Mouse (Mus musculus) midbrain, embryonic 15.5 days (tissue): Measurements from ENCODE around the gene Ifna12. TPM values are rescaled to one million over a fixed set of nuclear protein-coding genes. Genes with fewer than 3 reads are reported as not detected.
"Not testable (repeated sequence)": the region's sequence is repeated elsewhere in the genome, so short reads cannot be mapped to it uniquely, and the experiment has no call there.

Experiments
- ATAC-seq: fragments of 200-750 bp; cut with Nextera tagmentation; replicated peaks from 2 replicates; pipeline ENCODE4 v1.8.0; 2017; ENCODE audit warnings: moderate TSS enrichment
- H3K27ac ChIP-seq: fragments of 300-500 bp; sonication (generic); 2 replicates; pipeline ENCODE4 v1.5.1; 2015; ENCODE audit warnings: mild to moderate bottlenecking, inconsistent platforms
- H3K27me3 ChIP-seq: fragments of 300-500 bp; sonication (generic); replicated peaks from 2 replicates; pipeline ENCODE4 v1.6.1; 2015; ENCODE audit warnings: inconsistent platforms
- H3K36me3 ChIP-seq: fragments of 300-500 bp; sonication (generic); replicated peaks from 2 replicates; pipeline ENCODE4 v1.6.1; 2015; ENCODE audit warnings: inconsistent platforms
- H3K4me1 ChIP-seq: fragments of 300-500 bp; sonication (generic); 2 replicates; pipeline ENCODE4 v1.6.1; 2015; ENCODE audit warnings: inconsistent platforms
- H3K4me2 ChIP-seq: fragments of 300-500 bp; sonication (generic); 2 replicates; pipeline ENCODE4 v1.6.1; 2015; ENCODE audit warnings: inconsistent platforms, mild to moderate bottlenecking, moderate library complexity
- H3K4me3 ChIP-seq: fragments of 300-500 bp; sonication (generic); 2 replicates; pipeline ENCODE4 v1.5.1; 2015; ENCODE audit warnings: mild to moderate bottlenecking, inconsistent platforms
- H3K9ac ChIP-seq: fragments of 300-500 bp; sonication (generic); 2 replicates; pipeline ENCODE4 v1.6.1; 2015; ENCODE audit warnings: mild to moderate bottlenecking, inconsistent platforms
- H3K9me3 ChIP-seq: fragments of 300-500 bp; sonication (generic); 2 replicates; pipeline ENCODE4 v1.6.1; 2016; ENCODE audit warnings: inconsistent platforms
- WGBS: fragments of 180-500 bp; shearing (Covaris S2); methylation state at CpG from one replicate; pipeline ENCODE4 v1.1.7; 2015; ENCODE audit warnings: mixed read lengths; 5-methylcytosine and 5-hydroxymethylcytosine counted together
- polyA plus RNA-seq: library from polyadenylated mRNA; unstranded; fragments of >200 nt; fragmentation: Nextera tagmentation; extraction: Ambion mirVana; gene quantifications from 2 replicates; pipeline ENCODE4 v1.2.1, GENCODE M21; 2015

The Ifna12 gene
- not detected in 2 replicates for polyA plus RNA-seq

DNA sequence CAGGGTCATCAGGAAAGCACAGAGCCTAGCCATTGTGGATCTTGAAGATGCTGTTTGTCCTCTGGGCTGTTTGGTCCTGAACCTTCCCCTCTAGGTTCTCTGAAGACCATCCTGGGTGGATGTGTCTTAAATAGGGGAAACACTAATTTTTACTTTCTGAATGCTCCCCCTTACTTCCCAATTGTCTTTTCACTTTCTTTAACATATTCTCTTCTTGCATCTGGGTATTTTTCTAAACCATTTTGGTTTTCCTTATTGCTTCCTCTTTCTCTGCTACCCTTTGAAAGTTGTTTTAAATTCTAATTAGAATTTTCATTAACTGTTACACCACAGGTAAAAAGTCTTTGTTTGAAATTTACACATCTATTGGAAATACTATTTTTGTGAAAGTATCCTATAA lies at the start of gene Ifna12:
Ifna12 (minus strand) TSS at position 101 of the 400 bp plus-strand sequence.
- ATAC-seq, result no peak
- Histone ChIP-seq H3K27me3 (no peaks in the 10 kb centered on the region), H3K9ac (no peak within 1 kb of the TSS), H3K4me1 (no peaks in the 10 kb centered on the region), H3K9me3 (no peaks in the 10 kb centered on the region), H3K27ac (no peak within 1 kb of the TSS), H3K4me3 (no peak within 1 kb of the TSS), H3K36me3 (no peaks in the 10 kb centered on the region), H3K4me2 (no peak within 1 kb of the TSS)

DNA sequence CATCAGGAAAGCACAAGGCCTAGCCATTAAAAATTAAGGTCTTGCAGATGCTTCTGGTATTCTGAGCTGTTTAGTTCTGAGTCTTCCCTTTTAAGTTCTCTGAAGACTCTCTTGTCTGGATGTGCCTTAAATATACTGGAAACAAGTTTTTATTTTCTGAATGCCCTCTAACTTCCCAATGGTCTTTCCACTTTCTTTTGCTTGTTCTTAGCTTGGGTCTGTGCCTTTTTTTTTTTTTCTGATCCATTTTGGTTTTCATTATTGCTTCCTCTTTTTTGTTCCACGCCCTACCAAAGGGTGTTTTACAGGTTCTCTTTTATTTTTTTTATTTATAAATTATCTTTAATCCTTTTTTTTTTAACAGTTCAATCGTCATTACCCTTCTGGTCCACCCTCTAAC lies 41.2 kb upstream of the Ifna12 start, which contains the start of gene Ifna13:
Ifna13 (minus strand) TSS at position 101 of the 400 bp plus-strand sequence.
- no peak within 1 kb of the TSS for H3K27ac ChIP-seq
- no peaks in the 10 kb centered on the region for H3K9me3 ChIP-seq
- no peaks in the 10 kb centered on the region for H3K36me3 ChIP-seq
- no peaks in the 10 kb centered on the region for H3K4me1 ChIP-seq
- H3K9ac ChIP-seq, result no peak within 1 kb of the TSS
- no peaks in the 10 kb centered on the region for H3K27me3 ChIP-seq
- no peak for ATAC-seq
- H3K4me2 ChIP-seq, result no peak within 1 kb of the TSS
- WGBS, result 63% methylated on average over 2 of the region's 2 CpGs
- no peak within 1 kb of the TSS for H3K4me3 ChIP-seq

GRCm38 (mm10) chr4:88642526-88642925 lies 39.4 kb upstream of the Ifna12 start:
- H3K27me3 ChIP-seq, result no peaks in the 10 kb centered on the region
- whole genome bisulfite sequencing, result 33% methylated on average over 2 of the region's 2 CpGs
- no peak for ATAC-seq

GRCm38 (mm10) chr4:88641077-88641831 lies 38.1 kb upstream of the Ifna12 start:
- Histone ChIP-seq H3K4me2 (peak overlapping the region; percentile 39), H3K36me3 (no peaks in the 10 kb centered on the region), H3K4me3 (peak overlapping the region; percentile 18; the same call in 1 of the 2 replicates), H3K9ac (no peak overlapping the region), H3K27me3 (no peaks in the 10 kb centered on the region), H3K9me3 (no peaks in the 10 kb centered on the region), H3K4me1 (no peaks in the 10 kb centered on the region), H3K27ac (no peak overlapping the region)
- 9% methylated on average over 11 of the region's 11 CpGs for WGBS
- ATAC-seq, result peak; percentile 95

More at GRCm38 (mm10) chr4:88642526-88642925, 39.4 kb upstream of the Ifna12 start:
- Histone ChIP-seq H3K27ac (no peak overlapping the region), H3K4me2 (no peak overlapping the region), H3K9ac (no peak overlapping the region), H3K4me3 (no peak overlapping the region), H3K9me3 (no peaks in the 10 kb centered on the region), H3K36me3 (no peaks in the 10 kb centered on the region), H3K4me1 (no peaks in the 10 kb centered on the region)

- no peaks in the 10 kb centered on the region for H3K36me3 ChIP-seq
- no peak overlapping the region for H3K27ac ChIP-seq
- no peaks in the 10 kb centered on the region for H3K27me3 ChIP-seq
- peak overlapping the region; percentile 18; the same call in 1 of the 2 replicates for H3K4me3 ChIP-seq
- 65% methylated on average over 8 of the region's 8 CpGs for WGBS
- H3K9me3 ChIP-seq, result no peaks in the 10 kb centered on the region
- no peaks in the 10 kb centered on the region for H3K4me1 ChIP-seq
- no peak for ATAC-seq
- H3K4me2 ChIP-seq, result peak overlapping the region; percentile 39
- H3K9ac ChIP-seq, result no peak overlapping the region
Observed at GRCm38 (mm10) chr4:88640704-88641076, 37.5 kb upstream of the Ifna12 start.

- Histone ChIP-seq H3K4me2 (no peak within 1 kb of the TSS), H3K9ac (no peak within 1 kb of the TSS), H3K4me1 (no peaks in the 10 kb centered on the region), H3K9me3 (no peaks in the 10 kb centered on the region), H3K27ac (no peak within 1 kb of the TSS), H3K27me3 (no peaks in the 10 kb centered on the region), H3K36me3 (no peaks in the 10 kb centered on the region), H3K4me3 (no peak within 1 kb of the TSS)
- 91% methylated on average over 4 of the region's 4 CpGs for WGBS
- no peak for ATAC-seq
Observed at GRCm38 (mm10) chr4:88634311-88634710, 31.1 kb upstream of the Ifna12 start, which contains the start of gene C87499. C87499 (minus strand) TSS chr4:88634411.

DNA sequence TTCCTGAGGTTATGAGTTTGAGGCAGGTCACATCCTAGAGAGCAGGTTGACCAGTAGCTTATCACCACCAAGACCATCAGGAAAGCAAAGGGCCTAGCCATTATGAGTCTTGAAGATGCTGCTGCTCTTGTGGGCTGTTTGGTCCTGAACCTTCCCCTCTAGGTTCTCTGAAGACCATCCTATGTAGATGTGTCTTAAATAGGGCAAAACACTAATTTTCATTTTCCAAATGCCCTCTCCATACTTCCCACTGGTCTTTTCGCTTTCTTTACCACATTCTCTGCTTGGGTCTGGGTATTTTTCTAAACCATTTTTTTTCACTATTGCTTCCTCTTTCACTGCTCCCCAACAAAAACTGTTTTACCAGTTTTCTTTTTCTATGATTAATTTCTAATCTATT lies 10.9 kb downstream of the Ifna12 start, which contains the start of gene Ifna9:
Ifna9 (minus strand) TSS at position 101 of the 400 bp plus-strand sequence.
- H3K4me2 ChIP-seq, result no peak within 1 kb of the TSS
- H3K27ac ChIP-seq, result no peak within 1 kb of the TSS
- H3K9me3 ChIP-seq, result no peaks in the 10 kb centered on the region
- WGBS, result 93% methylated on average over 1 of the region's 1 CpGs
- no peaks in the 10 kb centered on the region for H3K27me3 ChIP-seq
- H3K4me1 ChIP-seq, result no peaks in the 10 kb centered on the region
- no peak within 1 kb of the TSS for H3K4me3 ChIP-seq
- no peak within 1 kb of the TSS for H3K9ac ChIP-seq
- no peak for ATAC-seq
- H3K36me3 ChIP-seq, result no peaks in the 10 kb centered on the region

GRCm38 (mm10) chr4:88571698-88572097 lies 31.5 kb downstream of the Ifna12 start, which contains the start of gene Ifna14:
Ifna14 (minus strand) TSS chr4:88571798.
- Histone ChIP-seq H3K9me3 (no peaks in the 10 kb centered on the region), H3K36me3 (no peaks in the 10 kb centered on the region), H3K4me3 (no peak within 1 kb of the TSS), H3K9ac (no peak within 1 kb of the TSS), H3K27ac (no peak within 1 kb of the TSS), H3K27me3 (no peaks in the 10 kb centered on the region), H3K4me1 (no peaks in the 10 kb centered on the region), H3K4me2 (no peak within 1 kb of the TSS)
- 70% methylated on average over 1 of the region's 1 CpGs for WGBS
- ATAC-seq, result no peak

GRCm38 (mm10) chr4:88561791-88562190 lies 41.4 kb downstream of the Ifna12 start:
- Histone ChIP-seq H3K9ac (no peak overlapping the region), H3K4me2 (no peak overlapping the region)
- WGBS, result 88% methylated on average over 1 of the region's 1 CpGs

GRCm38 (mm10) chr4:88558145-88558544 lies 45.0 kb downstream of the Ifna12 start, which contains the start of gene Ifna15:
Ifna15 (minus strand) TSS chr4:88558245.
- not testable (repeated sequence) for H3K4me3 ChIP-seq, H3K9me3 ChIP-seq, H3K27me3 ChIP-seq, H3K36me3 ChIP-seq, H3K27ac ChIP-seq, ATAC-seq, H3K4me1 ChIP-seq, H3K4me2 ChIP-seq, H3K9ac ChIP-seq

More at GRCm38 (mm10) chr4:88561791-88562190, 41.4 kb downstream of the Ifna12 start:
- H3K4me1 ChIP-seq, result no peaks in the 10 kb centered on the region
- H3K27ac ChIP-seq, result no peak overlapping the region
- ATAC-seq, result no peak
- H3K27me3 ChIP-seq, result no peaks in the 10 kb centered on the region
- H3K9me3 ChIP-seq, result no peaks in the 10 kb centered on the region
- no peaks in the 10 kb centered on the region for H3K36me3 ChIP-seq
- H3K4me3 ChIP-seq, result no peak overlapping the region
